Mouse (Mus musculus) bone marrow macrophage, adult 2 months (primary cell): ENCODE measurements around the gene Tmem91.

Experiments used
- CTCF ChIP-seq: IDR thresholded peaks from 2 replicates; pipeline ENCODE4 v1.5.1; 2012; ENCODE audit warnings: low read depth, mild to moderate bottlenecking, low read length, moderate library complexity
- POLR2A ChIP-seq: IDR thresholded peaks from 2 replicates; pipeline ENCODE4 v1.6.1; 2012; ENCODE audit warnings: mild to moderate bottlenecking, low read depth, low read length, borderline replicate concordance

- TF ChIP-seq POLR2A = no peak
- no peak for TF ChIP-seq CTCF
Observed at GRCm38 (mm10) chr7:25680514-25681258, 5.7 kb upstream of the Tmem91 start, which contains the start of gene B9d2.
